Comparison of ENCODE assay signal across 24 mouse cellular contexts in the genomic region with DNA sequence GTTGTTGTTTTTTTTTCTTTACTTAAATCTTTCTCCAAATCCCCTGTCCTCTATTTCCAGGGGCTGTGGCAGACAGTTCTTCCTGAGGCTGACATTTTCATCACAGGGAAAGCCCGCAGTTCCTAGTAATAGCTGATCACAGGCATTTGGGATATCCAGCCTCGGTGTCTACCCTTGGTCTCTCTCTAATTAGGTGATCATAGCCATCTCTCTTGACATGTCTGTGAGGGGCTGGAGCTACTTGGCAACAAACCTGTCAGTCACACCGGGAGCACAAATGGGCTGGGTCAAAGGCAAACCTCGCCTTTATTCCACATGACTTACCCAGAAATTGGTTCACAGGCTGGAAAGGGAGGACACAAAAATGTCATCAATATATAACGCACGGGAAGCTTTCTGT.
"Had no signal": no experiment of that assay in that cellular context is flagged by ENCODE, and none has a peak within 500 bp of the region (broad histone marks: within the 10 kb centered on the region; RNA-seq: fewer than 3 reads in every experiment).

No protein-coding gene starts in this region.

- H3K9ac ChIP-seq: kidney, embryonic 15.5 days; limb, embryonic 13.5 days; liver, embryonic 12.5 days; liver, embryonic 15.5 days; lung, embryonic 15.5 days; midbrain, embryonic 15.5 days; neural tube, embryonic 13.5 days; stomach, embryonic 15.5 days had no signal

- H3K4me1 ChIP-seq: limb, embryonic 10.5 days; limb, embryonic 13.5 days; liver, embryonic 12.5 days; liver, embryonic 15.5 days; lung, embryonic 15.5 days; neural tube, embryonic 13.5 days; stomach, embryonic 15.5 days had no signal

- DNase-seq: kidney, adult 8-10 months; kidney, postnatal 14 days; layer of hippocampus, adult 9-11 months; liver; lung, adult 18-20 months; lung, postnatal 10 days; lung, postnatal 36 days; right cerebral cortex, adult 18-20 months; right cerebral cortex, postnatal 14 days; right cerebral cortex, postnatal 4 days; thymus, postnatal 25 days had no signal

- H3K4me3 ChIP-seq: kidney, embryonic 15.5 days; layer of hippocampus, adult 2 months; limb, embryonic 10.5 days; limb, embryonic 13.5 days; liver, embryonic 12.5 days; liver, embryonic 15.5 days; lung, embryonic 15.5 days; midbrain, embryonic 15.5 days; myocyte; neural tube, embryonic 13.5 days; stomach, embryonic 15.5 days had no signal

- H3K36me3 ChIP-seq: kidney, embryonic 15.5 days; limb, embryonic 10.5 days; limb, embryonic 13.5 days; liver, embryonic 12.5 days; liver, embryonic 15.5 days; lung, embryonic 15.5 days; midbrain, embryonic 15.5 days; neural tube, embryonic 13.5 days; stomach, embryonic 15.5 days had no signal

- ATAC-seq: intestine, embryonic 16.5 days; liver, embryonic 12.5 days; midbrain, embryonic 15.5 days had no signal

- H3K9me3 ChIP-seq: kidney, embryonic 15.5 days; limb, embryonic 10.5 days; limb, embryonic 13.5 days; liver, embryonic 12.5 days; liver, embryonic 15.5 days; lung, embryonic 15.5 days; midbrain, embryonic 15.5 days; neural tube, embryonic 13.5 days; stomach, embryonic 15.5 days had no signal

- H3K27me3 ChIP-seq: kidney, embryonic 15.5 days; limb, embryonic 13.5 days; lung, embryonic 15.5 days; midbrain, embryonic 15.5 days; neural tube, embryonic 13.5 days; stomach, embryonic 15.5 days had no signal

- H3K27ac ChIP-seq: kidney, embryonic 15.5 days; layer of hippocampus, adult 2 months; limb, embryonic 13.5 days; liver, embryonic 12.5 days; liver, embryonic 15.5 days; lung, embryonic 15.5 days; midbrain, embryonic 15.5 days; neural tube, embryonic 13.5 days; stomach, embryonic 15.5 days had no signal

- H3K4me2 ChIP-seq: kidney, embryonic 15.5 days; limb, embryonic 13.5 days; liver, embryonic 12.5 days; liver, embryonic 15.5 days; lung, embryonic 15.5 days; midbrain, embryonic 11.5 days; midbrain, embryonic 15.5 days; neural tube, embryonic 13.5 days; stomach, embryonic 15.5 days had no signal
